In genomic region chr3:8244526-8245194, GRCm38 (mm10) we compare ENCODE assay signal across 8 mouse cellular contexts.
DNase-seq lines count a peak whose midpoint lies in the region; ATAC-seq and TF ChIP-seq lines count a peak whose summit lies in the region.
"Not testable (repeated sequence)": the region's sequence is repeated elsewhere in the genome, so short reads cannot be mapped to it uniquely, and the experiment has no call there.

No protein-coding gene starts in this region.

- H3K9ac ChIP-seq in forebrain, embryonic 14.5 days (ENCODE audit: low read length); liver, postnatal 0 days (replicated peaks); neural tube, embryonic 11.5 days (ENCODE audit: low read length): not testable (repeated sequence)

- DNase-seq in 416B (ENCODE audit: low read depth) = peak; percentile 85
- peak; percentile 64 for DNase-seq in NIH3T3 (ENCODE audit: low read depth)
- peak; percentile 4 for DNase-seq in cerebellum, adult 9-10 months
- peak; percentile 37 for DNase-seq in forebrain, embryonic 14.5 days (ENCODE audit: low spot score)
- peak; percentile 11 for DNase-seq in kidney, adult 2 months
- peak; percentile 16 for DNase-seq in liver, postnatal 0 days
- DNase-seq in neural tube, embryonic 11.5 days (ENCODE audit: low spot score) = peak; percentile 28
- peak; percentile 59 for DNase-seq in thymus, postnatal 0 days (ENCODE audit: low spot score)

- not testable (repeated sequence) for ATAC-seq in forebrain, embryonic 14.5 days; liver, postnatal 0 days; neural tube, embryonic 11.5 days (ENCODE audit: insufficient read depth, low FRiP score, low TSS enrichment)

- not testable (repeated sequence) for H3K4me1 ChIP-seq in forebrain, embryonic 14.5 days (ENCODE audit: control insufficient read depth, insufficient read depth, low read length); kidney, adult 2 months (ENCODE audit: control insufficient read depth, insufficient read depth, low read length); liver, postnatal 0 days (ENCODE audit: insufficient read depth); neural tube, embryonic 11.5 days (ENCODE audit: control insufficient read depth, insufficient read depth, low read length)

- H3K27me3 ChIP-seq in forebrain, embryonic 14.5 days (replicated peaks; ENCODE audit: control insufficient read depth, insufficient read depth, low read length); kidney, adult 2 months (replicated peaks; ENCODE audit: control insufficient read depth, insufficient read depth, low read length); liver, postnatal 0 days (ENCODE audit: insufficient read depth, low read length); neural tube, embryonic 11.5 days (ENCODE audit: control insufficient read depth, insufficient read depth, low read length): not testable (repeated sequence)

- TF ChIP-seq POLR2A in kidney, adult 2 months (IDR thresholded peaks at IDR 0.05; ENCODE audit: low read depth, low read length) = not testable (repeated sequence)

- not testable (repeated sequence) for H3K4me2 ChIP-seq in forebrain, embryonic 14.5 days (ENCODE audit: low read length); liver, postnatal 0 days (ENCODE audit: low read depth, low read length); neural tube, embryonic 11.5 days (ENCODE audit: low read depth)

- not testable (repeated sequence) for TF ChIP-seq EP300 in liver, postnatal 0 days (IDR thresholded peaks at IDR 0.05; ENCODE audit: low read depth)

- 93% methylated on average over 4 of the region's 4 CpGs for WGBS in forebrain, embryonic 14.5 days
- WGBS in kidney, adult 2 months = 93% methylated on average over 4 of the region's 4 CpGs
- WGBS in liver, postnatal 0 days (ENCODE audit: insufficient replicate concordance) = 78% methylated on average over 4 of the region's 4 CpGs
- WGBS in neural tube, embryonic 11.5 days = 92% methylated on average over 4 of the region's 4 CpGs

- not testable (repeated sequence) for TF ChIP-seq CTCF in kidney, adult 2 months (conservative IDR thresholded peaks at IDR 0.05; ENCODE audit: insufficient read depth, insufficient read length, low read depth, low read length); liver, postnatal 0 days (IDR thresholded peaks at IDR 0.05; ENCODE audit: low read depth)

- H3K36me3 ChIP-seq in forebrain, embryonic 14.5 days (ENCODE audit: control insufficient read depth, insufficient read depth, low read length); kidney, adult 2 months (ENCODE audit: control insufficient read depth, insufficient read depth, low read length); liver, postnatal 0 days (replicated peaks; ENCODE audit: insufficient read depth, low read length); neural tube, embryonic 11.5 days (ENCODE audit: control insufficient read depth, insufficient read depth, low read length): not testable (repeated sequence)

- not testable (repeated sequence) for H3K4me3 ChIP-seq in forebrain, embryonic 14.5 days (ENCODE audit: low read depth, low read length); kidney, adult 2 months (ENCODE audit: insufficient read depth, low read depth, low read length); liver, postnatal 0 days (ENCODE audit: low read depth, low read length); neural tube, embryonic 11.5 days (ENCODE audit: low read depth, low read length)

- not testable (repeated sequence) for H3K27ac ChIP-seq in forebrain, embryonic 14.5 days (ENCODE audit: low read depth, low read length); kidney, adult 2 months (ENCODE audit: insufficient read depth, low read depth, low read length); liver, postnatal 0 days (ENCODE audit: low read depth); neural tube, embryonic 11.5 days (ENCODE audit: low read depth, low read length)

- not testable (repeated sequence) for H3K9me3 ChIP-seq in forebrain, embryonic 14.5 days (replicated peaks; ENCODE audit: control insufficient read depth, low read length); liver, postnatal 0 days (ENCODE audit: low read length); neural tube, embryonic 11.5 days (ENCODE audit: control insufficient read depth, low read length)

Comparison
In these comparisons a context has a peak if more than half of its experiments do, and no peak if none do; other contexts are left out.
1. DNase-seq: peak in every context shown above with its lines; median percentile 85 in 416B; 64 in NIH3T3; 59 in thymus, postnatal 0 days; 37 in forebrain, embryonic 14.5 days; 28 in neural tube, embryonic 11.5 days; 16 in liver, postnatal 0 days; 11 in kidney, adult 2 months; 4 in cerebellum, adult 9-10 months.